Mouse (Mus musculus): ENCODE measurements around the gene Pdzd2. TPM values are rescaled to one million over a fixed set of nuclear protein-coding genes. Genes with fewer than 3 reads are reported as not detected.

Pdzd2 gene
- polyA plus RNA-seq, 1 experiment = 2.4 TPM

- 79% methylated on average over 4 of the region's 4 CpGs for WGBS
- Histone ChIP-seq H3K36me3 (ENCODE audit: control insufficient read depth, insufficient read depth, low read length) (no peaks in the 10 kb centered on the region), H3K4me1 (ENCODE audit: control insufficient read depth, insufficient read depth, insufficient read length, low read length) (no peaks in the 10 kb centered on the region), H3K27ac (ENCODE audit: insufficient read depth, low read depth, low read length) (no peak overlapping the region), H3K27me3 (ENCODE audit: control insufficient read depth, insufficient read depth, low read length) (no peaks in the 10 kb centered on the region), H3K4me3 (ENCODE audit: low read depth, low read length) (no peak overlapping the region)
- TF ChIP-seq POLR2A (IDR thresholded peaks at IDR 0.05; ENCODE audit: low read depth, low read length) (no peak), CTCF (IDR thresholded peaks at IDR 0.05; ENCODE audit: extremely low read depth, insufficient read length, insufficient replicate concordance, low read depth, low read length) (no peak)
These were observed 267.1 kb downstream of the Pdzd2 start for GRCm38 (mm10) chr15:12472646-12473045.

GRCm38 (mm10) chr15:12470900-12471838 is 268.6 kb downstream of the Pdzd2 start:
- Histone ChIP-seq H3K4me1 (ENCODE audit: control insufficient read depth, insufficient read depth, insufficient read length, low read length) (no peaks in the 10 kb centered on the region), H3K36me3 (ENCODE audit: control insufficient read depth, insufficient read depth, low read length) (no peaks in the 10 kb centered on the region), H3K4me3 (ENCODE audit: low read depth, low read length) (no peak overlapping the region), H3K27me3 (ENCODE audit: control insufficient read depth, insufficient read depth, low read length) (no peaks in the 10 kb centered on the region), H3K27ac (ENCODE audit: insufficient read depth, low read depth, low read length) (no peak overlapping the region)
- TF ChIP-seq CTCF (IDR thresholded peaks at IDR 0.05; ENCODE audit: extremely low read depth, insufficient read length, insufficient replicate concordance, low read depth, low read length) = no peak
- no peak for TF ChIP-seq POLR2A (IDR thresholded peaks at IDR 0.05; ENCODE audit: low read depth, low read length)
- 81% methylated on average over 15 of the region's 15 CpGs for WGBS

- 87% methylated on average over 5 of the region's 5 CpGs for WGBS
- H3K36me3 ChIP-seq (ENCODE audit: control insufficient read depth, insufficient read depth, low read length) = no peaks in the 10 kb centered on the region
- H3K27me3 ChIP-seq (ENCODE audit: control insufficient read depth, insufficient read depth, low read length) = no peaks in the 10 kb centered on the region
- no peak overlapping the region for H3K4me3 ChIP-seq (ENCODE audit: low read depth, low read length)
- no peak overlapping the region for H3K27ac ChIP-seq (ENCODE audit: insufficient read depth, low read depth, low read length)
- TF ChIP-seq CTCF (IDR thresholded peaks at IDR 0.05; ENCODE audit: extremely low read depth, insufficient read length, insufficient replicate concordance, low read depth, low read length) = no peak
- TF ChIP-seq POLR2A (IDR thresholded peaks at IDR 0.05; ENCODE audit: low read depth, low read length) = no peak
- H3K4me1 ChIP-seq (ENCODE audit: control insufficient read depth, insufficient read depth, insufficient read length, low read length) = no peaks in the 10 kb centered on the region
These were observed 271.1 kb downstream of the Pdzd2 start for GRCm38 (mm10) chr15:12468625-12469024.

GRCm38 (mm10) chr15:12465748-12466147 is 274.0 kb downstream of the Pdzd2 start:
- H3K4me3 ChIP-seq (ENCODE audit: low read depth, low read length) = no peak overlapping the region
- H3K27ac ChIP-seq (ENCODE audit: insufficient read depth, low read depth, low read length) = no peak overlapping the region
- H3K4me1 ChIP-seq (ENCODE audit: control insufficient read depth, insufficient read depth, insufficient read length, low read length) = no peaks in the 10 kb centered on the region
- H3K27me3 ChIP-seq (ENCODE audit: control insufficient read depth, insufficient read depth, low read length) = no peaks in the 10 kb centered on the region
- no peaks in the 10 kb centered on the region for H3K36me3 ChIP-seq (ENCODE audit: control insufficient read depth, insufficient read depth, low read length)
- 84% methylated on average over 8 of the region's 8 CpGs for WGBS
- TF ChIP-seq CTCF (IDR thresholded peaks at IDR 0.05; ENCODE audit: extremely low read depth, insufficient read length, insufficient replicate concordance, low read depth, low read length) (no peak), POLR2A (IDR thresholded peaks at IDR 0.05; ENCODE audit: low read depth, low read length) (no peak)

GRCm38 (mm10) chr15:12456808-12457207 is 282.9 kb downstream of the Pdzd2 start:
- WGBS = 31% methylated on average over 7 of the region's 7 CpGs

GRCm38 (mm10) chr15:12453343-12453742 is 286.4 kb downstream of the Pdzd2 start:
- no peaks in the 10 kb centered on the region for H3K4me1 ChIP-seq (ENCODE audit: control insufficient read depth, insufficient read depth, insufficient read length, low read length)
- no peaks in the 10 kb centered on the region for H3K36me3 ChIP-seq (ENCODE audit: control insufficient read depth, insufficient read depth, low read length)
- H3K4me3 ChIP-seq (ENCODE audit: low read depth, low read length) = no peak overlapping the region
- TF ChIP-seq POLR2A (IDR thresholded peaks at IDR 0.05; ENCODE audit: low read depth, low read length) (no peak), CTCF (IDR thresholded peaks at IDR 0.05; ENCODE audit: extremely low read depth, insufficient read length, insufficient replicate concordance, low read depth, low read length) (no peak)
- 91% methylated on average over 2 of the region's 2 CpGs for WGBS
- H3K27ac ChIP-seq (ENCODE audit: insufficient read depth, low read depth, low read length) = no peak overlapping the region
- no peaks in the 10 kb centered on the region for H3K27me3 ChIP-seq (ENCODE audit: control insufficient read depth, insufficient read depth, low read length)

More at GRCm38 (mm10) chr15:12456808-12457207, 282.9 kb downstream of the Pdzd2 start:
- no peaks in the 10 kb centered on the region for H3K27me3 ChIP-seq (ENCODE audit: control insufficient read depth, insufficient read depth, low read length)
- TF ChIP-seq POLR2A (IDR thresholded peaks at IDR 0.05; ENCODE audit: low read depth, low read length) = no peak
- no peak for TF ChIP-seq CTCF (IDR thresholded peaks at IDR 0.05; ENCODE audit: extremely low read depth, insufficient read length, insufficient replicate concordance, low read depth, low read length)
- H3K36me3 ChIP-seq (ENCODE audit: control insufficient read depth, insufficient read depth, low read length) = no peaks in the 10 kb centered on the region
- no peaks in the 10 kb centered on the region for H3K4me1 ChIP-seq (ENCODE audit: control insufficient read depth, insufficient read depth, insufficient read length, low read length)
- H3K27ac ChIP-seq (ENCODE audit: insufficient read depth, low read depth, low read length) = no peak overlapping the region
- no peak overlapping the region for H3K4me3 ChIP-seq (ENCODE audit: low read depth, low read length)
